Mouse (Mus musculus) cerebellum, adult 2 months (tissue): ENCODE data around the gene Atp5h. TPM values are rescaled to one million over a fixed set of nuclear protein-coding genes. Genes with fewer than 3 reads are reported as not detected.

Experiments used
- DNase-seq, 2 experiments: peaks; one replicate each; pipeline ENCODE4 v3.0.0; 2021
- H3K27ac ChIP-seq: fragments of 200-500 bp; 2 replicates; pipeline ENCODE4 v1.5.1; 2012; ENCODE audit warnings: low read length, control low read depth, inconsistent platforms; ENCODE audit not compliant: insufficient read depth
- H3K27me3 ChIP-seq: fragments of 200-500 bp; 2 replicates; pipeline ENCODE4 v1.6.1; 2012; ENCODE audit warnings: inconsistent platforms, mild to moderate bottlenecking, low read length, moderate library complexity; ENCODE audit not compliant: control insufficient read depth, insufficient read depth
- H3K4me1 ChIP-seq: fragments of 200-500 bp; 2 replicates; pipeline ENCODE4 v1.6.1; 2011; ENCODE audit warnings: low read length; ENCODE audit not compliant: control insufficient read depth, insufficient read depth
- H3K4me3 ChIP-seq: fragments of 200-500 bp; replicated peaks from 2 replicates; pipeline ENCODE3; 2011; ENCODE audit warnings: mild to moderate bottlenecking, low read depth, low read length, control low read depth; ENCODE audit not compliant: insufficient read depth
- CTCF ChIP-seq: fragments of 200-500 bp; IDR thresholded peaks from 2 replicates; pipeline ENCODE4 v1.5.1; 2011; ENCODE audit warnings: low read depth, mild to moderate bottlenecking, control low read depth, low read length, moderate library complexity, borderline replicate concordance; ENCODE audit not compliant: insufficient read depth
- POLR2A ChIP-seq: fragments of 200-500 bp; IDR thresholded peaks from 2 replicates; pipeline ENCODE4 v1.6.1; 2011; ENCODE audit warnings: low read length, control low read depth, borderline replicate concordance; ENCODE audit not compliant: insufficient read depth
- WGBS: fragments of 180-500 bp; shearing (Covaris S2); methylation state at CpG from one replicate; pipeline ENCODE4 v1.1.7; 2018; 5-methylcytosine and 5-hydroxymethylcytosine counted together
- polyA plus RNA-seq: library from polyadenylated mRNA; depleted of rRNA; stranded (reverse); fragments of >200 nt; gene quantifications from 2 replicates; pipeline ENCODE4 v1.2.3, GENCODE M21; 2012

The Atp5h gene
- polyA plus RNA-seq, 1 experiment = 972 TPM

GRCm38 (mm10) chr11:115448075-115448474 lies 28.3 kb upstream of the Atp5h start:
- no peak for TF ChIP-seq CTCF
- no peak for TF ChIP-seq POLR2A
- 82% methylated on average over 16 of the region's 16 CpGs for WGBS

GRCm38 (mm10) chr11:115447321-115447885 lies 27.6 kb upstream of the Atp5h start:
- WGBS = 92% methylated on average over 11 of the region's 11 CpGs

More at GRCm38 (mm10) chr11:115448075-115448474, 28.3 kb upstream of the Atp5h start:
- no peaks in the 10 kb centered on the region for H3K4me1 ChIP-seq
- H3K4me3 ChIP-seq = no peak overlapping the region
- H3K27me3 ChIP-seq = no peaks in the 10 kb centered on the region
- DNase-seq = no peak
- H3K27ac ChIP-seq = no peak overlapping the region

GRCm38 (mm10) chr11:115446906-115447305 lies 27.1 kb upstream of the Atp5h start:
- H3K4me3 ChIP-seq = no peak overlapping the region
- no peaks in the 10 kb centered on the region for H3K27me3 ChIP-seq
- H3K27ac ChIP-seq = no peak overlapping the region
- no peaks in the 10 kb centered on the region for H3K4me1 ChIP-seq
- DNase-seq = no peak
- TF ChIP-seq POLR2A (no peak), CTCF (no peak)
- 51% methylated on average over 3 of the region's 3 CpGs for WGBS

More at GRCm38 (mm10) chr11:115447321-115447885, 27.6 kb upstream of the Atp5h start:
- no peaks in the 10 kb centered on the region for H3K4me1 ChIP-seq
- no peak for DNase-seq
- no peak overlapping the region for H3K27ac ChIP-seq
- H3K4me3 ChIP-seq = no peak overlapping the region
- TF ChIP-seq CTCF (no peak), POLR2A (no peak)
- H3K27me3 ChIP-seq = no peaks in the 10 kb centered on the region

GRCm38 (mm10) chr11:115441417-115441816 lies 21.7 kb upstream of the Atp5h start:
- Histone ChIP-seq H3K27ac (no peak overlapping the region), H3K4me3 (no peak overlapping the region), H3K27me3 (no peaks in the 10 kb centered on the region), H3K4me1 (peaks cover 7% of the 10 kb centered on the region; the same call in 1 of the 2 replicates)
- TF ChIP-seq CTCF (no peak), POLR2A (no peak)
- DNase-seq = no peak
- 54% methylated on average over 15 of the region's 15 CpGs for WGBS

GRCm38 (mm10) chr11:115439906-115440595 lies 20.3 kb upstream of the Atp5h start, which contains the start of gene Trim80:
Trim80 (plus strand) TSS chr11:115440545.
- WGBS = 94% methylated on average over 9 of the region's 9 CpGs
- Histone ChIP-seq H3K27me3 (no peaks in the 10 kb centered on the region), H3K4me3 (no peak within 1 kb of the TSS), H3K27ac (no peak within 1 kb of the TSS), H3K4me1 (peaks cover 8% of the 10 kb centered on the region; the same call in 1 of the 2 replicates)
- TF ChIP-seq CTCF = peak; percentile 7; the same call in 1 of the 2 replicates
- no peak for TF ChIP-seq POLR2A
- DNase-seq = no peak

DNA sequence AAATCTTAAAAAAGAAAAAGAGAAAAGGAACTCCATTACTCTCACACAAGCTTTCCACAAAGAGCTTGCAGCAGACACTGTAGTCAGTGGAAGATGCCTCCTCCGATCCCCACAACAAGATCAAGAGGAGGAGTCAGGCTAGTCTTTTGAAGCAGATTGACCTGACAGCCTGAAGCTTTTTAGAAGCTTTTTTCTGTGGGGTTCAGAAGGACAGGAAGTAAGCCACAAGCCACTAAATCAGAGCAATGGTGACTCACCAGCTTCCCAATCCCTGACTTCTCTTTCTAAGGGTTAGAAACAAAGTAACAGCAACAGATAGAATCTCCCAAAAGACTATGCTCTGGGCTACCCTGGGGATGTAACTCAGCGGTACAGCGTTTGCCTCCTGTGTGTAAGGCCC lies 19.6 kb upstream of the Atp5h start:
- no peak for TF ChIP-seq CTCF
- no peak for TF ChIP-seq POLR2A
- 90% methylated on average over 3 of the region's 3 CpGs for WGBS
- no peaks in the 10 kb centered on the region for H3K27me3 ChIP-seq
- peaks cover 8% of the 10 kb centered on the region; the same call in 1 of the 2 replicates for H3K4me1 ChIP-seq
- H3K4me3 ChIP-seq = no peak overlapping the region
- no peak overlapping the region for H3K27ac ChIP-seq
- DNase-seq = no peak

GRCm38 (mm10) chr11:115437571-115438122 lies 17.9 kb upstream of the Atp5h start:
- no peak for TF ChIP-seq POLR2A
- TF ChIP-seq CTCF = no peak
- Histone ChIP-seq H3K4me3 (no peak overlapping the region), H3K4me1 (peaks cover 8% of the 10 kb centered on the region; the same call in 1 of the 2 replicates), H3K27me3 (no peaks in the 10 kb centered on the region), H3K27ac (no peak overlapping the region)
- no peak for DNase-seq
- 85% methylated on average over 5 of the region's 5 CpGs for WGBS
